In the genomic region with DNA sequence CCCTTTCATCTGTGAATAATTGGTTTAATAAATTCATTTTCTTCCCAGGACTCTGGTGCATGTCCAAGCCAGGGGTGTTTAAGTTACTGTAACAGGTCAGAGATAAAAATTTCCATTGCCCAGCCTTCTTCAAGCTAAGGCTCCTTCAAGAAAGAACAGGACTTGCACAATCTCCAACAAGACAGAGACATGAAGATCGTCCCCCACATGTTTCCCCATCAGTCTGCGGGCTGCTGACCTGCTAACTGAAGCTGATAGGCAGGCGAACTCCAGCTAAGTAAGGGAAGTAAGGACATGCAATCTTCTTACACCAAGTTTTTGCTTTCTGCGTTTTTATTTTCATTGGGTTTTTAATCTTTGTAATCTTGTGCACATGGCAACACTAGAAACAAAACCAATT, we compare ENCODE assay signal across 24 mouse cellular contexts. TPM values are rescaled to one million over a fixed set of nuclear protein-coding genes. Genes with fewer than 3 reads are reported as not detected.
DNase-seq lines count a peak whose midpoint lies in the region; ATAC-seq lines count a peak whose summit lies in the region.
"Had no signal": no experiment of that assay in that cellular context is flagged by ENCODE, and none has a peak within 500 bp of the region (broad histone marks: within the 10 kb centered on the region; RNA-seq: fewer than 3 reads in every experiment).

No protein-coding gene starts in this region.

- H3K4me2 ChIP-seq in hindbrain, embryonic 11.5 days (replicated peaks; ENCODE audit: low read depth, low read length), result no peak overlapping the region
- no peak overlapping the region for H3K4me2 ChIP-seq in hindbrain, embryonic 16.5 days (ENCODE audit: low read length)
- no peak overlapping the region for H3K4me2 ChIP-seq in limb, embryonic 12.5 days
- H3K4me2 ChIP-seq in midbrain, embryonic 14.5 days (ENCODE audit: low read length), result no peak overlapping the region
- H3K4me2 ChIP-seq: embryonic facial prominence, embryonic 12.5 days; hindbrain, embryonic 14.5 days; liver, embryonic 15.5 days had no signal

- H3K36me3 ChIP-seq in hindbrain, embryonic 11.5 days (ENCODE audit: control insufficient read depth, insufficient read depth, low read length), result no peaks in the 10 kb centered on the region
- no peaks in the 10 kb centered on the region for H3K36me3 ChIP-seq in hindbrain, embryonic 16.5 days (ENCODE audit: control insufficient read depth, insufficient read depth, low read length)
- H3K36me3 ChIP-seq in limb, embryonic 12.5 days, result no peaks in the 10 kb centered on the region
- H3K36me3 ChIP-seq in limb, embryonic 10.5 days, result no peaks in the 10 kb centered on the region
- no peaks in the 10 kb centered on the region for H3K36me3 ChIP-seq in midbrain, embryonic 14.5 days (ENCODE audit: control insufficient read depth, insufficient read depth, low read length)
- H3K36me3 ChIP-seq: embryonic facial prominence, embryonic 12.5 days; heart, embryonic 10.5 days; liver, embryonic 15.5 days had no signal

- H3K4me3 ChIP-seq in hindbrain, embryonic 11.5 days (ENCODE audit: low read depth, low read length), result no peak overlapping the region
- H3K4me3 ChIP-seq in hindbrain, embryonic 16.5 days (ENCODE audit: low read length), result no peak overlapping the region
- no peak overlapping the region for H3K4me3 ChIP-seq in limb, embryonic 12.5 days (replicated peaks)
- no peak overlapping the region for H3K4me3 ChIP-seq in limb, embryonic 10.5 days
- H3K4me3 ChIP-seq in midbrain, embryonic 14.5 days (replicated peaks; ENCODE audit: low read depth, low read length), result no peak overlapping the region
- H3K4me3 ChIP-seq: embryonic facial prominence, embryonic 12.5 days; heart, embryonic 10.5 days; liver, embryonic 15.5 days; megakaryocyte, embryonic 14.5 days had no signal

- DNase-seq in hindbrain, embryonic 11.5 days (ENCODE audit: low spot score), result peak; percentile 7
- DNase-seq in limb, embryonic 10.5 days (ENCODE audit: low spot score), result no peak
- DNase-seq in retina, embryonic 14.5 days (ENCODE audit: low spot score), result peak; percentile 30
- no peak for DNase-seq in retina, postnatal 1 day
- DNase-seq in embryo, embryonic 9.5 days (ENCODE audit: extremely low spot score), result no peak
- no peak for DNase-seq in midbrain, embryonic 14.5 days
- DNase-seq: adrenal gland, postnatal 36 days; cerebellum, adult 18-20 months; cerebellum, postnatal 25 days; gastrocnemius, postnatal 25 days; kidney, postnatal 25 days; layer of hippocampus, adult 9-11 months; thymus, postnatal 14 days had no signal

- H3K9me3 ChIP-seq in hindbrain, embryonic 11.5 days (ENCODE audit: control insufficient read depth, low read length), result no peaks in the 10 kb centered on the region
- no peaks in the 10 kb centered on the region for H3K9me3 ChIP-seq in hindbrain, embryonic 16.5 days (ENCODE audit: control insufficient read depth, low read length)
- no peaks in the 10 kb centered on the region for H3K9me3 ChIP-seq in limb, embryonic 12.5 days
- H3K9me3 ChIP-seq in limb, embryonic 10.5 days (replicated peaks), result no peaks in the 10 kb centered on the region
- no peaks in the 10 kb centered on the region for H3K9me3 ChIP-seq in midbrain, embryonic 14.5 days (ENCODE audit: control insufficient read depth, low read length)
- H3K9me3 ChIP-seq: embryonic facial prominence, embryonic 12.5 days; heart, embryonic 10.5 days; liver, embryonic 15.5 days; megakaryocyte, embryonic 14.5 days had no signal

- ATAC-seq in hindbrain, embryonic 11.5 days (ENCODE audit: low FRiP score), result no peak
- ATAC-seq in hindbrain, embryonic 16.5 days, result no peak
- ATAC-seq in limb, embryonic 12.5 days (ENCODE audit: insufficient number of reproducible peaks, insufficient read depth, low FRiP score, low TSS enrichment, low read depth), result no peak
- ATAC-seq in midbrain, embryonic 14.5 days (ENCODE audit: low FRiP score, low TSS enrichment), result no peak
- ATAC-seq: forebrain, embryonic 14.5 days; intestine, postnatal 0 days; midbrain, embryonic 16.5 days had no signal

- WGBS in hindbrain, embryonic 11.5 days, result 69% methylated on average over 4 of the region's 4 CpGs
- whole genome bisulfite sequencing in hindbrain, embryonic 16.5 days, result 55% methylated on average over 4 of the region's 4 CpGs
- 87% methylated on average over 4 of the region's 4 CpGs for WGBS in limb, embryonic 12.5 days
- 92% methylated on average over 4 of the region's 4 CpGs for WGBS in limb, embryonic 10.5 days
- 78% methylated on average over 4 of the region's 4 CpGs for WGBS in midbrain, embryonic 14.5 days

- no peak overlapping the region for H3K27ac ChIP-seq in hindbrain, embryonic 11.5 days (ENCODE audit: low read depth, low read length)
- H3K27ac ChIP-seq in hindbrain, embryonic 16.5 days (ENCODE audit: low read depth, low read length), result no peak overlapping the region
- H3K27ac ChIP-seq in limb, embryonic 12.5 days, result peak overlapping the region; percentile 59; the same call in 1 of the 2 replicates
- no peak overlapping the region for H3K27ac ChIP-seq in limb, embryonic 10.5 days
- no peak overlapping the region for H3K27ac ChIP-seq in midbrain, embryonic 14.5 days (replicated peaks; ENCODE audit: low read depth, low read length)
- H3K27ac ChIP-seq: embryonic facial prominence, embryonic 12.5 days; heart, embryonic 10.5 days; hindbrain, embryonic 14.5 days; liver, embryonic 15.5 days had no signal

- H3K27me3 ChIP-seq in hindbrain, embryonic 11.5 days (ENCODE audit: control insufficient read depth, insufficient read depth, low read length), result no peaks in the 10 kb centered on the region
- H3K27me3 ChIP-seq in hindbrain, embryonic 16.5 days (replicated peaks; ENCODE audit: control insufficient read depth, insufficient read depth, low read length), result no peaks in the 10 kb centered on the region
- no peaks in the 10 kb centered on the region for H3K27me3 ChIP-seq in limb, embryonic 12.5 days
- no peaks in the 10 kb centered on the region for H3K27me3 ChIP-seq in limb, embryonic 10.5 days (ENCODE audit: low read depth, poor library complexity, severe bottlenecking)
- H3K27me3 ChIP-seq in midbrain, embryonic 14.5 days (ENCODE audit: control insufficient read depth, insufficient read depth, low read length), result no peaks in the 10 kb centered on the region
- H3K27me3 ChIP-seq: embryonic facial prominence, embryonic 12.5 days; liver, embryonic 15.5 days; megakaryocyte, embryonic 14.5 days had no signal

- H3K4me1 ChIP-seq in hindbrain, embryonic 11.5 days (replicated peaks; ENCODE audit: control insufficient read depth, insufficient read depth, low read length), result no peaks in the 10 kb centered on the region
- H3K4me1 ChIP-seq in hindbrain, embryonic 16.5 days (ENCODE audit: control insufficient read depth, insufficient read depth, low read depth, low read length), result no peaks in the 10 kb centered on the region
- no peaks in the 10 kb centered on the region for H3K4me1 ChIP-seq in limb, embryonic 12.5 days (replicated peaks)
- no peaks in the 10 kb centered on the region for H3K4me1 ChIP-seq in limb, embryonic 10.5 days
- H3K4me1 ChIP-seq in midbrain, embryonic 14.5 days (ENCODE audit: control insufficient read depth, insufficient read depth, low read length), result no peaks in the 10 kb centered on the region
- H3K4me1 ChIP-seq: embryonic facial prominence, embryonic 12.5 days; heart, embryonic 10.5 days; liver, embryonic 15.5 days had no signal

- H3K9ac ChIP-seq in hindbrain, embryonic 11.5 days (ENCODE audit: low read depth, low read length), result no peak overlapping the region
- no peak overlapping the region for H3K9ac ChIP-seq in hindbrain, embryonic 16.5 days (ENCODE audit: low read depth, low read length)
- no peak overlapping the region for H3K9ac ChIP-seq in limb, embryonic 12.5 days (replicated peaks)
- H3K9ac ChIP-seq in midbrain, embryonic 14.5 days (replicated peaks; ENCODE audit: low read length), result no peak overlapping the region
- H3K9ac ChIP-seq: embryonic facial prominence, embryonic 12.5 days; hindbrain, embryonic 14.5 days; liver, embryonic 15.5 days had no signal

RNA-seq across cellular contexts. Expression of a gene that starts 45.8 kb away (rescaled TPM):
- 0.06 TPM in 1 of 2 replicates, not detected in the other for polyA plus RNA-seq in hindbrain, embryonic 11.5 days (2014; fragmentation: Nextera tagmentation; extraction: Ambion mirVana)
- polyA plus RNA-seq in hindbrain, embryonic 16.5 days (2015; fragmentation: Nextera tagmentation; extraction: Ambion mirVana), result 0.49 and 0.51 TPM in 2 replicates
- polyA plus RNA-seq in limb, embryonic 12.5 days (2016; fragmentation: Nextera tagmentation; extraction: Ambion mirVana), result 0.05 and 0.20 TPM in 2 replicates
- not detected in 2 replicates for polyA plus RNA-seq in limb, embryonic 10.5 days (2016; fragmentation: Nextera tagmentation; extraction: Ambion mirVana)
- polyA plus RNA-seq in midbrain, embryonic 14.5 days (2014; fragmentation: Nextera tagmentation; extraction: Ambion mirVana), result 0.05 TPM in 1 of 2 replicates, not detected in the other

RNA-seq across cellular contexts. Expression of a gene that starts 54.7 kb away (rescaled TPM):
- polyA plus RNA-seq in hindbrain, embryonic 11.5 days (2014; fragmentation: Nextera tagmentation; extraction: Ambion mirVana), result not detected in 2 replicates
- 0.24 TPM in 1 of 2 replicates, not detected in the other for polyA plus RNA-seq in hindbrain, embryonic 16.5 days (2015; fragmentation: Nextera tagmentation; extraction: Ambion mirVana)
- polyA plus RNA-seq in limb, embryonic 12.5 days (2016; fragmentation: Nextera tagmentation; extraction: Ambion mirVana), result not detected in 2 replicates
- not detected in 2 replicates for polyA plus RNA-seq in limb, embryonic 10.5 days (2016; fragmentation: Nextera tagmentation; extraction: Ambion mirVana)
- not detected in 2 replicates for polyA plus RNA-seq in midbrain, embryonic 14.5 days (2014; fragmentation: Nextera tagmentation; extraction: Ambion mirVana)
- polyA plus RNA-seq: embryonic facial prominence, embryonic 12.5 days; forebrain, embryonic 14.5 days; heart, embryonic 10.5 days; heart, postnatal 0 days; hindbrain, embryonic 14.5 days; liver, embryonic 15.5 days; midbrain, embryonic 16.5 days had no signal

Comparison
In these comparisons a context has a peak if more than half of its experiments do, and no peak if none do; other contexts are left out.
1. DNase-seq: peak in hindbrain, embryonic 11.5 days (single experiment) and retina, embryonic 14.5 days (single experiment); none in limb, embryonic 10.5 days (single experiment), retina, postnatal 1 day (single experiment), embryo, embryonic 9.5 days (single experiment) and midbrain, embryonic 14.5 days (single experiment).